Mouse (Mus musculus): ENCODE data around the gene Pts. TPM values are rescaled to one million over a fixed set of nuclear protein-coding genes. Genes with fewer than 3 reads are reported as not detected.

Gene Pts
- polyA plus RNA-seq, 1 experiment from 2014 or later, result 83.6 TPM

GRCm38 (mm10) chr9:50553547-50553946, 25.0 kb upstream of the Pts start:
- Histone ChIP-seq H3K36me3 (no peaks in the 10 kb centered on the region), H3K9ac (no peak overlapping the region), H3K4me3 (no peak overlapping the region), H3K9me3 (replicated peaks) (no peaks in the 10 kb centered on the region), H3K27ac (no peak overlapping the region), H3K4me2 (no peak overlapping the region), H3K4me1 (replicated peaks) (0 out of 2 replicates have a peak, but pooled peaks cover 2% of the 10 kb centered on the region), H3K27me3 (no peaks in the 10 kb centered on the region)
- ATAC-seq (replicated peaks; ENCODE audit: insufficient number of reproducible peaks, insufficient read depth, low FRiP score, low read depth), result no peak
- whole genome bisulfite sequencing, result 49% methylated on average over 2 of the region's 2 CpGs

GRCm38 (mm10) chr9:50552206-50552605, 23.7 kb upstream of the Pts start:
- no peaks in the 10 kb centered on the region for H3K36me3 ChIP-seq

GRCm38 (mm10) chr9:50548936-50549335, 20.4 kb upstream of the Pts start:
- H3K4me1 ChIP-seq (replicated peaks), result no peaks in the 10 kb centered on the region
- H3K27me3 ChIP-seq, result no peaks in the 10 kb centered on the region
- H3K9me3 ChIP-seq (replicated peaks), result no peaks in the 10 kb centered on the region
- ATAC-seq (replicated peaks; ENCODE audit: insufficient number of reproducible peaks, insufficient read depth, low FRiP score, low read depth), result no peak
- H3K4me2 ChIP-seq, result no peak overlapping the region
- WGBS, result 81% methylated on average over 4 of the region's 4 CpGs
- H3K27ac ChIP-seq, result no peak overlapping the region
- no peak overlapping the region for H3K4me3 ChIP-seq
- no peaks in the 10 kb centered on the region for H3K36me3 ChIP-seq
- H3K9ac ChIP-seq, result no peak overlapping the region

More at GRCm38 (mm10) chr9:50552206-50552605, 23.7 kb upstream of the Pts start:
- Histone ChIP-seq H3K9me3 (replicated peaks) (no peaks in the 10 kb centered on the region), H3K4me1 (replicated peaks) (0 out of 2 replicates have a peak, but pooled peaks cover 2% of the 10 kb centered on the region), H3K4me2 (no peak overlapping the region), H3K9ac (no peak overlapping the region), H3K27ac (no peak overlapping the region), H3K4me3 (no peak overlapping the region), H3K27me3 (no peaks in the 10 kb centered on the region)
- WGBS, result 66% methylated on average over 5 of the region's 5 CpGs
- no peak for ATAC-seq (replicated peaks; ENCODE audit: insufficient number of reproducible peaks, insufficient read depth, low FRiP score, low read depth)

- Histone ChIP-seq H3K4me3 (no peak overlapping the region), H3K36me3 (no peaks in the 10 kb centered on the region), H3K27ac (no peak overlapping the region), H3K9ac (no peak overlapping the region), H3K27me3 (no peaks in the 10 kb centered on the region), H3K4me1 (replicated peaks) (no peaks in the 10 kb centered on the region), H3K4me2 (no peak overlapping the region), H3K9me3 (replicated peaks) (no peaks in the 10 kb centered on the region)
- 24% methylated on average over 5 of the region's 5 CpGs for WGBS
- ATAC-seq (replicated peaks; ENCODE audit: insufficient number of reproducible peaks, insufficient read depth, low FRiP score, low read depth), result no peak
Measured at GRCm38 (mm10) chr9:50547859-50548478, 19.4 kb upstream of the Pts start.

- ATAC-seq (replicated peaks; ENCODE audit: insufficient number of reproducible peaks, insufficient read depth, low FRiP score, low read depth), result no peak
- Histone ChIP-seq H3K4me1 (replicated peaks) (no peaks in the 10 kb centered on the region), H3K27ac (no peak overlapping the region), H3K4me2 (no peak overlapping the region), H3K27me3 (no peaks in the 10 kb centered on the region), H3K9me3 (replicated peaks) (no peaks in the 10 kb centered on the region), H3K4me3 (no peak overlapping the region), H3K36me3 (no peaks in the 10 kb centered on the region), H3K9ac (no peak overlapping the region)
- WGBS, result 64% methylated on average over 9 of the region's 9 CpGs
Measured at GRCm38 (mm10) chr9:50542401-50542800, 13.9 kb upstream of the Pts start.

- no peaks in the 10 kb centered on the region for H3K4me1 ChIP-seq (replicated peaks)
- no peak overlapping the region for H3K9ac ChIP-seq
- WGBS, result 58% methylated on average over 7 of the region's 7 CpGs
- no peak overlapping the region for H3K4me3 ChIP-seq
- H3K4me2 ChIP-seq, result no peak overlapping the region
- no peaks in the 10 kb centered on the region for H3K36me3 ChIP-seq
- H3K27ac ChIP-seq, result no peak overlapping the region
- no peaks in the 10 kb centered on the region for H3K9me3 ChIP-seq (replicated peaks)
- ATAC-seq (replicated peaks; ENCODE audit: insufficient number of reproducible peaks, insufficient read depth, low FRiP score, low read depth), result no peak
- no peaks in the 10 kb centered on the region for H3K27me3 ChIP-seq
Measured at GRCm38 (mm10) chr9:50540170-50540569, 11.6 kb upstream of the Pts start.

GRCm38 (mm10) chr9:50537295-50537694, 8.8 kb upstream of the Pts start:
- H3K4me1 ChIP-seq (replicated peaks), result no peaks in the 10 kb centered on the region
- 58% methylated on average over 4 of the region's 4 CpGs for WGBS

DNA sequence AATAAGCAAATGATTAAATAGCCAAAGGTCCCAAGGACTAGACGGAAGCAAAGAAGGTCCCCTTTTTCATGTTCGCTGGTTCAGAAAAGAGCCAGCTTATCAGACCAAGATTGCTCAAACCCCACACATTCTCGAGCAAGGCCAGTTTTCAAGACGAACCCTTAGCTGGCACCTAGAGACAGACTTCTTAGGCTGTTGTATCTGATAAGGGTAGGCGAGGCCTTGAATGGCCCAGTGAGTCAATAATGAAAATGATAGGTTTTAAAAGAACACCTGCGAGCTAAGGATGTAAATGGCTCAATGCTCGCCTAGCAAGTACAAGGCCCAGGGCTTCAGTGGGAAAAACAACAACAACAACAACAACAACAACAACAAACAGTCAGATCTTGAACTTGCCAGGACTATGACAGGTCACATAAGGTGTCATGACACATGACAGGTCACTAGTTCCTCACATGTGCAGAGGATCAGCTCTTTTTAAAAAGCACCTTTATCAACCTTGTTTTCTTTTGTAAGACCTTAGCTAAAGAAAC, 8.1 kb upstream of the Pts start:
- H3K4me3 ChIP-seq, result no peak overlapping the region
- H3K4me1 ChIP-seq (replicated peaks), result no peaks in the 10 kb centered on the region
- H3K27ac ChIP-seq, result no peak overlapping the region
- H3K36me3 ChIP-seq, result no peaks in the 10 kb centered on the region
- 63% methylated on average over 7 of the region's 7 CpGs for WGBS
- H3K4me2 ChIP-seq, result no peak overlapping the region
- no peaks in the 10 kb centered on the region for H3K9me3 ChIP-seq (replicated peaks)
- H3K27me3 ChIP-seq, result no peaks in the 10 kb centered on the region
- ATAC-seq (replicated peaks; ENCODE audit: insufficient number of reproducible peaks, insufficient read depth, low FRiP score, low read depth), result no peak
- no peak overlapping the region for H3K9ac ChIP-seq

More at GRCm38 (mm10) chr9:50537295-50537694, 8.8 kb upstream of the Pts start:
- Histone ChIP-seq H3K27me3 (no peaks in the 10 kb centered on the region), H3K27ac (no peak overlapping the region), H3K9ac (no peak overlapping the region), H3K9me3 (replicated peaks) (no peaks in the 10 kb centered on the region), H3K4me2 (no peak overlapping the region), H3K4me3 (no peak overlapping the region), H3K36me3 (no peaks in the 10 kb centered on the region)
- no peak for ATAC-seq (replicated peaks; ENCODE audit: insufficient number of reproducible peaks, insufficient read depth, low FRiP score, low read depth)

DNA sequence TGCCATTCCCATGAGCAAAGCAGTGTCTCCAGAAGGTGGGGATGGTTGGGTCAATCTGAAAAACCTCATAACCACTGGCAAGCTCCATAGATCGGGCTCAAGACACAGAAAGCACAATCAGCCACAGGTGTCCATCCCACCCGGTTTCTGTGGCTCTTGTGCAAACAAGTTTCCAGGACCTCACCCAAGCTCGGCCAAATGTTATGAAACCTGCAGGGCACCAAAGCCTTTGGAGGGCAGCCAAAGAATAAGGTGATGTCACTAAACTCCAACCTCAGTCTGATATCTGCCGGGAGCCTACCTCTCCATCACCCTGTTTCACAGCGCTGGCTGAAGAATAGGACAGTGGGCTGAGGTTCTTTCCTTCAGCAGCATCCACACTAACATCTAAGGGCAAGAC, 7.4 kb upstream of the Pts start:
- no peak for ATAC-seq (replicated peaks; ENCODE audit: insufficient number of reproducible peaks, insufficient read depth, low FRiP score, low read depth)
- H3K27ac ChIP-seq, result no peak overlapping the region
- H3K4me2 ChIP-seq, result no peak overlapping the region
- no peaks in the 10 kb centered on the region for H3K9me3 ChIP-seq (replicated peaks)
- H3K4me3 ChIP-seq, result no peak overlapping the region
- no peak overlapping the region for H3K9ac ChIP-seq
- no peaks in the 10 kb centered on the region for H3K4me1 ChIP-seq (replicated peaks)
- 64% methylated on average over 5 of the region's 5 CpGs for WGBS
- H3K36me3 ChIP-seq, result no peaks in the 10 kb centered on the region
- no peaks in the 10 kb centered on the region for H3K27me3 ChIP-seq

DNA sequence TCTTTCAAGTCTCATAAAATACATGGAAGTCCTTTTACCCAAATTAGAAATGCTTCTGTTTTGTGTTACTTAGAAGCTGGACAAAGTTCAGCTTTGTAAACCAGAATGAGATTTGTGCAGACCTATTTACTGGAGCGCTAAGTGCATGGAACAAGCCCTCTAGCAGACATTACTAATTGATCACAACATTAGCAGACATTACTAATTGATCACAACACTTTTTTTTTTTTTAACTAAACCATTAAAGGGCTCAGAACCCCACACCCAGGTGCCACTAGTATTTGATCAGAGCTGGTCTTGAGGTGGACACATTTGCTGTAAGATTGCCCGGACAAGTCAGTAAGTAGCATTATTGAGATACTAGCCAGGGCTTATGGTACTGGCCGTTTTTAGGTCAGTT, 5.3 kb upstream of the Pts start:
- H3K4me1 ChIP-seq (replicated peaks), result no peaks in the 10 kb centered on the region

DNA sequence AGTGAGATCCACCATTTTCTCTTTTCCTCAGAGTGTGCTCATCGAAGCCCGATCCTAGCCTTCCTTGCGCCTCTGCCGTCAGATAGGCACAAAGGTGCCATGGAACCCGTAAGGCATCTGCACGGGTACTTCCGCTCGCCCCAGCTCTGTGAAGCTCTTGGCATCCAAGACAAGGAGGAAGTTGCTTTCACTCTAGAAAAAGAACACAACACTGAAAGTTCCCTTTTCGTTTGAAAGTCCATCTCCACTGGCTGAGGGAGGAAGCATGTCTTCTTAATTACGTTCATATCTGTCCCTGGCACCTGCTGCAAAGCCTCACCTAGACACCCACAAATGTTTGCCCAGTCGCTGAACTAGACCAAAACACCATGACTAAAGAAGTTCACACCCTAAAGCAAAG, 4.8 kb upstream of the Pts start:
- no peaks in the 10 kb centered on the region for H3K36me3 ChIP-seq
- ATAC-seq (replicated peaks; ENCODE audit: insufficient number of reproducible peaks, insufficient read depth, low FRiP score, low read depth), result no peak
- H3K9ac ChIP-seq, result no peak overlapping the region
- 69% methylated on average over 11 of the region's 11 CpGs for WGBS
- H3K9me3 ChIP-seq (replicated peaks), result no peaks in the 10 kb centered on the region
- H3K4me1 ChIP-seq (replicated peaks), result no peaks in the 10 kb centered on the region
- no peak overlapping the region for H3K4me3 ChIP-seq
- H3K27me3 ChIP-seq, result no peaks in the 10 kb centered on the region
- H3K4me2 ChIP-seq, result no peak overlapping the region
- no peak overlapping the region for H3K27ac ChIP-seq

More for the DNA sequence above, 5.3 kb upstream of the Pts start:
- 72% methylated on average over 3 of the region's 3 CpGs for WGBS
- H3K9ac ChIP-seq, result no peak overlapping the region
- no peak overlapping the region for H3K27ac ChIP-seq
- H3K27me3 ChIP-seq, result no peaks in the 10 kb centered on the region
- no peak for ATAC-seq (replicated peaks; ENCODE audit: insufficient number of reproducible peaks, insufficient read depth, low FRiP score, low read depth)
- no peaks in the 10 kb centered on the region for H3K36me3 ChIP-seq
- H3K4me3 ChIP-seq, result no peak overlapping the region
- no peaks in the 10 kb centered on the region for H3K9me3 ChIP-seq (replicated peaks)
- no peak overlapping the region for H3K4me2 ChIP-seq

- no peaks in the 10 kb centered on the region for H3K36me3 ChIP-seq
- H3K27ac ChIP-seq, result no peak overlapping the region
- no peak overlapping the region for H3K9ac ChIP-seq
- no peaks in the 10 kb centered on the region for H3K9me3 ChIP-seq (replicated peaks)
- ATAC-seq (replicated peaks; ENCODE audit: insufficient number of reproducible peaks, insufficient read depth, low FRiP score, low read depth), result no peak
- no peak overlapping the region for H3K4me3 ChIP-seq
- peaks cover 15% of the 10 kb centered on the region for H3K4me1 ChIP-seq (replicated peaks)
- H3K27me3 ChIP-seq, result no peaks in the 10 kb centered on the region
- WGBS, result 26% methylated on average over 2 of the region's 2 CpGs
- H3K4me2 ChIP-seq, result no peak overlapping the region
Measured at GRCm38 (mm10) chr9:50530890-50531289, 2.4 kb upstream of the Pts start.

Measured in heart, embryonic 15.5 days (tissue).